Mouse (Mus musculus) brain, embryonic 14.5 days (tissue): ENCODE results near the gene Dnttip2. TPM values are rescaled to one million over a fixed set of nuclear protein-coding genes. Genes with fewer than 3 reads are reported as not detected.
A peak's percentile ranks its signal among the peaks of the same experiment; 100 is the strongest.
"Not testable (repeated sequence)": the region's sequence is repeated elsewhere in the genome, so short reads cannot be mapped to it uniquely, and the experiment has no call there.

Source experiments
- DNase-seq: peaks from one replicate; pipeline ENCODE4 v3.0.0-alpha.2; 2011; ENCODE audit warnings: low read depth
- CTCF ChIP-seq: fragments of 200-500 bp; IDR thresholded peaks from 2 replicates; pipeline ENCODE4 v1.5.1; 2012; ENCODE audit warnings: inconsistent platforms, mild to moderate bottlenecking, moderate library complexity, borderline replicate concordance; ENCODE audit not compliant: insufficient read depth, insufficient read length; ENCODE audit errors: extremely low read depth
- POLR2A ChIP-seq: fragments of 200-500 bp; IDR thresholded peaks from 2 replicates; pipeline ENCODE4 v1.6.1; 2012; ENCODE audit warnings: mild to moderate bottlenecking, inconsistent platforms, borderline replicate concordance; ENCODE audit not compliant: poor library complexity, insufficient read depth, insufficient read length, severe bottlenecking; ENCODE audit errors: extremely low read depth
- polyA plus RNA-seq: library from polyadenylated mRNA; depleted of rRNA; stranded (reverse); fragments of >200 nt; gene quantifications from 2 replicates; pipeline ENCODE4 v1.2.3, GENCODE M21; 2012

Dnttip2 gene
- polyA plus RNA-seq, 1 experiment, result 27.7 TPM

GRCm38 (mm10) chr3:122247768-122248100 lies 26.5 kb upstream of the Dnttip2 start:
- DNase-seq, result no peak
- TF ChIP-seq CTCF, result no peak
- TF ChIP-seq POLR2A, result no peak

GRCm38 (mm10) chr3:122252466-122253253 lies 21.5 kb upstream of the Dnttip2 start:
- TF ChIP-seq CTCF (no peak), POLR2A (no peak)
- no peak for DNase-seq

- DNase-seq, result not testable (repeated sequence)
Measured at GRCm38 (mm10) chr3:122254050-122254449, 20.1 kb upstream of the Dnttip2 start.

- no peak for DNase-seq
- TF ChIP-seq POLR2A (no peak), CTCF (no peak)
Measured at GRCm38 (mm10) chr3:122269986-122270385, 4.2 kb upstream of the Dnttip2 start.

- DNase-seq, result not testable (repeated sequence)
Measured at GRCm38 (mm10) chr3:122272565-122272964, 1.6 kb upstream of the Dnttip2 start.

GRCm38 (mm10) chr3:122273407-122274240 lies 564 bp upstream of the Dnttip2 start:
- TF ChIP-seq CTCF, result peak; percentile 33; the same call in 1 of the 2 replicates
- peak; percentile 50; the same call in 1 of the 2 replicates for TF ChIP-seq POLR2A
- DNase-seq, result peak; percentile 22

- TF ChIP-seq CTCF (no peak), POLR2A (no peak)
Measured at GRCm38 (mm10) chr3:122275111-122275510, 923 bp downstream of the Dnttip2 start.

GRCm38 (mm10) chr3:122287195-122287594 lies 13.0 kb downstream of the Dnttip2 start:
- no peak for DNase-seq
- TF ChIP-seq CTCF (no peak), POLR2A (no peak)

More at GRCm38 (mm10) chr3:122275111-122275510, 923 bp downstream of the Dnttip2 start:
- no peak for DNase-seq

- TF ChIP-seq POLR2A (no peak), CTCF (no peak)
- no peak for DNase-seq
Measured at GRCm38 (mm10) chr3:122288613-122289195, 14.5 kb downstream of the Dnttip2 start.

GRCm38 (mm10) chr3:122289344-122289743 lies 15.2 kb downstream of the Dnttip2 start:
- not testable (repeated sequence) for DNase-seq

- no peak for DNase-seq
- TF ChIP-seq POLR2A, result no peak
- no peak for TF ChIP-seq CTCF
Measured at GRCm38 (mm10) chr3:122290696-122291095, 16.5 kb downstream of the Dnttip2 start.

GRCm38 (mm10) chr3:122291828-122292227 lies 17.6 kb downstream of the Dnttip2 start:
- TF ChIP-seq POLR2A (no peak), CTCF (no peak)
- peak; percentile 45 for DNase-seq
